Mouse (Mus musculus) hindbrain, postnatal 0 days (tissue): ENCODE measurements around the gene Ankrd54. TPM values are rescaled to one million over a fixed set of nuclear protein-coding genes. Genes with fewer than 3 reads are reported as not detected.

Experiments
- ATAC-seq: fragments of 200-750 bp; cut with Nextera tagmentation; 2 replicates; pipeline ENCODE4 v1.8.0; 2017; ENCODE audit warnings: mild to moderate bottlenecking, moderate TSS enrichment, moderate library complexity
- DNase-seq: peaks from one replicate; pipeline ENCODE4 v3.0.0-alpha.2; 2015; ENCODE audit warnings: low spot score
- H3K27ac ChIP-seq: fragments of 300-500 bp; sonication (generic); 2 replicates; pipeline ENCODE4 v1.5.1; 2014; ENCODE audit warnings: mild to moderate bottlenecking
- H3K27me3 ChIP-seq: fragments of 300-500 bp; sonication (generic); 2 replicates; pipeline ENCODE4 v1.6.1; 2014; ENCODE audit warnings: low read length, mixed read lengths; ENCODE audit not compliant: insufficient read depth
- H3K36me3 ChIP-seq: fragments of 300-500 bp; sonication (generic); 2 replicates; pipeline ENCODE4 v1.6.1; 2014; ENCODE audit warnings: low read length, mixed read lengths; ENCODE audit not compliant: insufficient read depth
- H3K4me1 ChIP-seq: fragments of 300-500 bp; sonication (generic); 2 replicates; pipeline ENCODE4 v1.6.1; 2014; ENCODE audit warnings: antibody characterized with exemption, low read length, mixed read lengths; ENCODE audit not compliant: insufficient read depth
- H3K4me2 ChIP-seq: fragments of 300-500 bp; sonication (generic); 2 replicates; pipeline ENCODE4 v1.6.1; 2014; ENCODE audit warnings: low read depth, mild to moderate bottlenecking, low read length, moderate library complexity, mixed read lengths
- H3K4me3 ChIP-seq: fragments of 300-500 bp; sonication (generic); 2 replicates; pipeline ENCODE4 v1.5.1; 2014; ENCODE audit warnings: low read length
- H3K9ac ChIP-seq: fragments of 300-500 bp; sonication (generic); replicated peaks from 2 replicates; pipeline ENCODE4 v1.6.1; 2014; ENCODE audit warnings: mild to moderate bottlenecking, low read length, moderate library complexity, mixed read lengths
- H3K9me3 ChIP-seq: fragments of 300-500 bp; sonication (generic); 2 replicates; pipeline ENCODE4 v1.6.1; 2016; ENCODE audit warnings: low read length, mixed read lengths
- CTCF ChIP-seq: IDR thresholded peaks from 2 replicates; pipeline ENCODE4 v1.5.1; 2016; ENCODE audit warnings: antibody characterized with exemption, control low read depth, low read depth
- WGBS: fragments of 180-500 bp; shearing (Covaris S2); extraction: QIAGEN DNeasy Blood & Tissue Kit; methylation state at CpG from one replicate; pipeline ENCODE4 v1.1.7; 2014; 5-methylcytosine and 5-hydroxymethylcytosine counted together
- polyA plus RNA-seq: library from polyadenylated mRNA; unstranded; fragments of >200 nt; fragmentation: Nextera tagmentation; extraction: Ambion mirVana; gene quantifications from 2 replicates; pipeline ENCODE4 v1.2.1, GENCODE M21; 2015
- total RNA-seq: library from RNA; depleted of rRNA; stranded (reverse); fragments of >200 nt; gene quantifications from 2 replicates; pipeline ENCODE4 v1.2.3, GENCODE M21; 2014

Ankrd54 gene
- total and polyA plus RNA-seq, 2 experiments from 2014 or later, result 36.7 to 62.5 TPM

DNA sequence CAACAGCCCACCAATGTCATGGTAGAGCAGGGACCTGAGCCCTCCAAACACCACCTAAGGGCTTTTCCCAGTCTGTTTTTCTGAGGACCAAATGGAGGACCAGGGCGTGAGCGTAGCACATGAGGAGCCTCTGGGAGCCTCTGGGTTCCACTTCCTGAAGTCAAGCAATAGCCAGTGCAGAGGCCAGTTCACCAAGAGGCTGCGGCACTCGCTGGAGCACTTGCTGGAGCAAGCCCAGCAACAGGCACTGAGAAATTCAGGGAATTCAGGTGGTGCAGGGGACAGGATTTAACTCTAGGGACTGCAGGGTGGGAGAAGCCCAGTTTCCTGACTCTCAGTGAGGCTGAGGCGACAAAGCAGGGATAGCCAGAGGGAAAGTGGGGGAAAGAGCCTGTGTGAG, 35.5 kb upstream of the Ankrd54 start:
- DNase-seq (no peak), ATAC-seq (no peak)

DNA sequence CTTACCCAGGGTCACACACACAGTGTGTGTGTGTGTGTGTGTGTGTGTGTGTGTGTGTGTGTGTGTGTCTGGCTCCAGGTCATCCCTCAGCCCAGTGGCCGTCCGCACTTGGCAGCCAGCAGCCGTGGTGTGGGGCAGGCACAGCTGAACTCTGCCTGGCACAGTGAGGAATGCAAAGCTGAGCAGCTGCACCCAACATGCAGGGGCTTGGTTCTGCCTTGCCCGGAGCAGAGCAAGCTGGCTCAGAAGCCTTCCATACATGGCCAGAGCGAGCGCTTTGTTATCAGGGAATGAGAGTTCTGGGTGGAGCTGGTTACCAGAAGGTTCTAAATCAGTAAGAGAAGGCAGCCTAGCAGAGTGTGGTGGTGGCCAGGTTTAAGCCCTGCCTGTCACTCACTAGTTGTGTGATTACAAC, 34.9 kb upstream of the Ankrd54 start:
- ATAC-seq (peak; percentile 90), DNase-seq (peak; percentile 67)
- WGBS, result 39% methylated on average over 6 of the region's 6 CpGs
- Histone ChIP-seq H3K27ac (peak overlapping the region; percentile 71; the same call in 1 of the 2 replicates), H3K4me3 (no peak overlapping the region), H3K9ac (no peak overlapping the region), H3K4me1 (0 out of 2 replicates have a peak, but pooled peaks cover 3% of the 10 kb centered on the region), H3K9me3 (no peaks in the 10 kb centered on the region), H3K36me3 (peaks cover 24% of the 10 kb centered on the region; the same call in 1 of the 2 replicates), H3K27me3 (no peaks in the 10 kb centered on the region), H3K4me2 (no peak overlapping the region)
- TF ChIP-seq CTCF, result no peak

More for the DNA sequence above, 35.5 kb upstream of the Ankrd54 start:
- H3K4me2 ChIP-seq, result no peak overlapping the region
- no peaks in the 10 kb centered on the region for H3K9me3 ChIP-seq
- WGBS, result 62% methylated on average over 5 of the region's 5 CpGs
- peaks cover 23% of the 10 kb centered on the region; the same call in 1 of the 2 replicates for H3K36me3 ChIP-seq
- 0 out of 2 replicates have a peak, but pooled peaks cover 3% of the 10 kb centered on the region for H3K4me1 ChIP-seq
- peak overlapping the region; percentile 71; the same call in 1 of the 2 replicates for H3K27ac ChIP-seq
- H3K4me3 ChIP-seq, result no peak overlapping the region
- H3K9ac ChIP-seq, result no peak overlapping the region
- TF ChIP-seq CTCF, result no peak
- no peaks in the 10 kb centered on the region for H3K27me3 ChIP-seq

DNA sequence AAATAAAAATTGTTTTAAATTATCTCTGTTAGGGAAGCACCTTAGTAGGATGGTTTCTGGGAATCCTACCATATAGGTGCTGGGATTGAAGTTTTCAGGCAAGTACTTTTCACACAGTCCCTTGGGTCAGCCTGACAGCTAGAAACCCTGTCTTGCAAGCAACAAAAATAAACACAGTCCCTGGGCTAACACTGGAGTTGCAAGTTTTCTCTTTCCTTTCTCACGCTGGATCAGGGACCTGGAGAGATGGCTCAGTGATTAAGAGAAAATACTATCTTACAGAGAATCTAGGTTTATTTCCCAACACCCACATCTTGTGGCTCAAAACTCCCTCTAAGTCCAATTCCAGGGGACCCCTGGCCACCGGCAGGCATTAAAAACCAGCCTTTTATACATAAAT, 34.4 kb upstream of the Ankrd54 start:
- H3K27ac ChIP-seq, result peak overlapping the region; percentile 71; the same call in 1 of the 2 replicates
- H3K4me3 ChIP-seq, result no peak overlapping the region
- peaks cover 29% of the 10 kb centered on the region; the same call in 1 of the 2 replicates for H3K36me3 ChIP-seq
- no peaks in the 10 kb centered on the region for H3K27me3 ChIP-seq
- TF ChIP-seq CTCF, result no peak
- DNase-seq, result peak; percentile 8
- ATAC-seq, result no peak
- no peaks in the 10 kb centered on the region for H3K9me3 ChIP-seq
- H3K4me2 ChIP-seq, result no peak overlapping the region
- WGBS, result 35% methylated on average over 2 of the region's 2 CpGs
- 0 out of 2 replicates have a peak, but pooled peaks cover 3% of the 10 kb centered on the region for H3K4me1 ChIP-seq
- no peak overlapping the region for H3K9ac ChIP-seq

DNA sequence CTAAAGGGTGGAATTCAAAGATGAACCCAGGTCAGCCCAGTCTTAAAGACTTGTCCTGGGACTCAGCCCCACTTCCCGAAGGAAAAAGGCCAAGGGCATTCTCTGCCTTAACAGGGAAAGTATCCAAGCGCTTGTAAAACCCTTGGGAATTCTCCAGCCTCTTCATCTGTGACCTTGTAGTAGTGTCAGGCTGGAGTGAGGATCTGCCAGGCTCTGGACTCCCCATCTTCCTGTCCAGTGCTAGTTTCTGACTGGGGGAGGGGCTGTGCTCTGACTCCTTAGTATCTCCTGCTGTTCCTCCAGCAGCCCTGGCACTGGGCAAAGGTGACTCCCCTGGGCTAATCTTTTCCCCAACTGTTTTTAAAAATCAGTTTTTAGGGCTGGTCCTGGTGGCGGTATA, 33.9 kb upstream of the Ankrd54 start:
- no peak for ATAC-seq
- Histone ChIP-seq H3K36me3 (peaks cover 29% of the 10 kb centered on the region; the same call in 1 of the 2 replicates), H3K9ac (no peak overlapping the region), H3K9me3 (no peaks in the 10 kb centered on the region), H3K27me3 (no peaks in the 10 kb centered on the region), H3K4me2 (no peak overlapping the region), H3K4me3 (no peak overlapping the region), H3K27ac (no peak overlapping the region), H3K4me1 (0 out of 2 replicates have a peak, but pooled peaks cover 3% of the 10 kb centered on the region)
- no peak for DNase-seq
- TF ChIP-seq CTCF, result no peak
- 80% methylated on average over 3 of the region's 3 CpGs for WGBS

DNA sequence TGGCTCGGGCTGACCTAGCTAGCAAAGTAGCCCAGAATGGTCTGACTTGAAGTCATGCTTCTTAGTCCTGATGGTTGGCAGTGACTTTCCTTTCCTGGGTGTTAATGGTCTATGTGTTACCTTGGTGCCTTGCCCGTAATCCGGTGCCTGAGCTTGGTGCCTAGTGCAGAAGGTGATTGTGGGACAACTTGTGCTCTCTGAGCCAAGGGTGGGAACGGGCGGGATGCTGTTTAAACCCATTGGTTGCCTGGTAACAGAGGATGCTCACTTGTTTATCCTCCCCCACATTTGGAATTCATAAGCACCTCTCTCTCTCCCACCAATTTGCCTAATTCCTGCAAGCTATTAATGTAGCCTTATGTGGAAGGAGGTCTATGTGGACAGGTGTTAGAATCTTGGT, 32.8 kb upstream of the Ankrd54 start:
- ATAC-seq (no peak), DNase-seq (no peak)
- no peak overlapping the region for H3K9ac ChIP-seq
- no peaks in the 10 kb centered on the region for H3K9me3 ChIP-seq
- H3K36me3 ChIP-seq, result peaks cover 39% of the 10 kb centered on the region; the same call in 1 of the 2 replicates
- H3K27ac ChIP-seq, result no peak overlapping the region
- no peaks in the 10 kb centered on the region for H3K27me3 ChIP-seq
- WGBS, result 82% methylated on average over 5 of the region's 5 CpGs
- H3K4me2 ChIP-seq, result no peak overlapping the region
- H3K4me1 ChIP-seq, result 0 out of 2 replicates have a peak, but pooled peaks cover 3% of the 10 kb centered on the region
- no peak for TF ChIP-seq CTCF
- no peak overlapping the region for H3K4me3 ChIP-seq

DNA sequence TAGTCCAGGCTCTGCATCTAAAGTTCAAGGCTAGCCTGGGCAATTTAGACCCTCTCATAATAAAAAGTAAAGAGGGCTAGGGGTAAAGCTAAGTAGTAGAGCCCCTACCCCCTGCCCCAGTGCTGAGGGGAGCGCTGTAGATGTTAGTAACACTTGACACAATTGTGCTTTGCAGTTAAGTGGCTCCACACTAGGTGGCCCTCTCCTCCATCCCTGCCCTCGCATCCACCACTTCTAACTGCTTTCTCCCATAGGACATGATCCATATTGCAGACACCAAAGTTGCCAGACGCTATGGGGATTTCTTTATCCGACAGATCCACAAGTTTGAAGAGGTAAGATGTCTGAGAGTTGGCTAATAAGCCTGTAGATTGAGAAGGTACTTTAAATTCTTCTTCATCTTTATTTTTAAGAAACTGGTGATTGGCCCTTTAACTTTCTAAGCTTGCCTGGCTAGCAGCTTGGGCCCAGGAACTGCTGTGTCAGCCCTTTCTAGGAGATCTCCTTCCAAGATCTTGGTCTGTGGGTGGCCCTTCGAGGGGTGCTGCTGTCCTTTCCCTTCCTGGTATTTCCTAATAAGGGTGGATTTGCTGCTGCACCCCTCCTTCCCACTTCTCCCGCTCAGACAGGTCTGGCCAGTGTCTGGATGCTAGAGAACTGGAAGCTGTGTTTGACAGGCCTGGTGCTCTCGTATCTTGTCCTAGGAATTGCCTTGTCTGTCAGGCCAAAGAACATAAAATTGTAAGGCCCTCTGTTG, 30.6 kb upstream of the Ankrd54 start:
- TF ChIP-seq CTCF, result peak; percentile 70
- Histone ChIP-seq H3K9ac (no peak overlapping the region), H3K36me3 (peaks cover 51% of the 10 kb centered on the region), H3K27me3 (no peaks in the 10 kb centered on the region), H3K9me3 (no peaks in the 10 kb centered on the region), H3K4me1 (0 out of 2 replicates have a peak, but pooled peaks cover under 1% of the 10 kb centered on the region), H3K4me2 (no peak overlapping the region), H3K27ac (no peak overlapping the region), H3K4me3 (no peak overlapping the region)
- no peak for ATAC-seq
- peak; percentile 63 for DNase-seq
- WGBS, result 69% methylated on average over 7 of the region's 7 CpGs

DNA sequence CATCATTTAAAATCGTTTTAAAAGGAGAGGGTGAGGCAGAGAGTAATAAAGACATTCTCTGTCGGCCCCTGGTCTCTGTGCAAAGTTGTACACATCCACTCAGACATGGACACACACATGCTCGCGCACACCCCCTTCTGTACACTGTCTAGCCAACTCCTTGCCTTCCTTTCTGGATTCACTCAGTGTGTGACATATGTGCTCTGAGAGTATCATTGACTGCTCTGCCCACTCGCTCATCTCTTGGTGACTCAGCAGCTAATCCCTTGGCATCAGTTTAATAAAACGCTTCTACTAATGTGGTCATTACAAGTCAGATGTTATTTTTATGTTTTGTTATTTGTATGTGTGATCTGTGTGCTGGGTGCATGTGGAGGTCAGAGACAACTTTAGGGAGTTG, 29.6 kb upstream of the Ankrd54 start:
- 90% methylated on average over 6 of the region's 6 CpGs for WGBS

More for the DNA sequence above, 29.6 kb upstream of the Ankrd54 start:
- no peak overlapping the region for H3K27ac ChIP-seq
- no peak overlapping the region for H3K4me2 ChIP-seq
- ATAC-seq (no peak), DNase-seq (no peak)
- H3K9ac ChIP-seq, result no peak overlapping the region
- no peak for TF ChIP-seq CTCF
- no peaks in the 10 kb centered on the region for H3K4me1 ChIP-seq
- H3K36me3 ChIP-seq, result peaks cover 55% of the 10 kb centered on the region
- no peaks in the 10 kb centered on the region for H3K27me3 ChIP-seq
- H3K9me3 ChIP-seq, result no peaks in the 10 kb centered on the region
- H3K4me3 ChIP-seq, result no peak overlapping the region
